Mouse (Mus musculus) embryonic facial prominence, embryonic 12.5 days (tissue): ENCODE measurements around the gene Msi1. TPM values are rescaled to one million over a fixed set of nuclear protein-coding genes. Genes with fewer than 3 reads are reported as not detected.

Experiments used
- ATAC-seq: fragments of 200-750 bp; cut with Nextera tagmentation; 2 replicates; pipeline ENCODE4 v1.8.0; 2017; ENCODE audit not compliant: insufficient number of reproducible peaks, insufficient read depth, low FRiP score, low TSS enrichment
- H3K27ac ChIP-seq: fragments of 300-500 bp; sonication (generic); 2 replicates; pipeline ENCODE4 v1.5.1; 2016; ENCODE audit warnings: mild to moderate bottlenecking
- H3K27me3 ChIP-seq: fragments of 300-500 bp; sonication (generic); 2 replicates; pipeline ENCODE4 v1.6.1; 2016; ENCODE audit warnings: mild to moderate bottlenecking, moderate library complexity
- H3K36me3 ChIP-seq: fragments of 300-500 bp; sonication (generic); 2 replicates; pipeline ENCODE4 v1.6.1; 2016; ENCODE audit warnings: mild to moderate bottlenecking
- H3K4me1 ChIP-seq: fragments of 300-500 bp; sonication (generic); 2 replicates; pipeline ENCODE4 v1.6.1; 2016
- H3K4me2 ChIP-seq: fragments of 300-500 bp; sonication (generic); replicated peaks from 2 replicates; pipeline ENCODE4 v1.6.1; 2016; ENCODE audit warnings: mild to moderate bottlenecking, moderate library complexity
- H3K4me3 ChIP-seq: fragments of 300-500 bp; sonication (generic); 2 replicates; pipeline ENCODE4 v1.5.1; 2016; ENCODE audit warnings: mild to moderate bottlenecking
- H3K9ac ChIP-seq: fragments of 300-500 bp; sonication (generic); 2 replicates; pipeline ENCODE4 v1.6.1; 2016; ENCODE audit warnings: mild to moderate bottlenecking, moderate library complexity
- H3K9me3 ChIP-seq: fragments of 300-500 bp; sonication (generic); 2 replicates; pipeline ENCODE4 v1.6.1; 2016; ENCODE audit warnings: mild to moderate bottlenecking, moderate library complexity
- WGBS: fragments of 180-500 bp; shearing (Covaris S2); methylation state at CpG from one replicate; pipeline ENCODE4 v1.1.7; 2016; 5-methylcytosine and 5-hydroxymethylcytosine counted together
- polyA plus RNA-seq: library from polyadenylated mRNA; unstranded; fragments of >200 nt; fragmentation: Nextera tagmentation; extraction: Ambion mirVana; gene quantifications from 2 replicates; pipeline ENCODE4 v1.2.1, GENCODE M21; 2016

Msi1 gene
- polyA plus RNA-seq, 1 experiment from 2014 or later: 40.2 TPM

DNA sequence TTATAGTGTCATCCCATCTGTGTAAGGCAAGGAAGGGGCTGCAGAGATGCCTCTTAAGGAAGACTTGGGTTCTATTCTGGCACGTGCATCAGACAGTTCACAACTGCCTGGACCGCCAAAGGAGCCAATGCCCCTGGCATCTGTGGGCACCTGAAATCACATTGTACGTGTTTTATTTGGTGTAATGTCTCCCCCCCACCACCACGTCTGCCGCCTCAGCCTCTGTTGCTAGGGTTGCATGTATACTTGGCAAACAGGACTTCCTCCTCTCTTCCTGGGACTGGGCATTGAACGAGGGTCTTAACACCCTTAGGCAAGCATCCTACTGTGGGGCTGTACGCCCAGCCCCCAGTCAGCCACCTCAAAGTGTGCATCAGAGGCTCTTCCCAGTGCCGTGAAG, 24.2 kb upstream of the Msi1 start:
- Histone ChIP-seq H3K27ac (no peak overlapping the region; the same call in 1 of the 2 replicates), H3K4me3 (no peak overlapping the region), H3K4me2 (no peak overlapping the region), H3K36me3 (no peaks in the 10 kb centered on the region), H3K9ac (no peak overlapping the region), H3K27me3 (no peaks in the 10 kb centered on the region), H3K4me1 (peaks cover 15% of the 10 kb centered on the region), H3K9me3 (no peaks in the 10 kb centered on the region)
- 58% methylated on average over 8 of the region's 8 CpGs for WGBS
- no peak for ATAC-seq

DNA sequence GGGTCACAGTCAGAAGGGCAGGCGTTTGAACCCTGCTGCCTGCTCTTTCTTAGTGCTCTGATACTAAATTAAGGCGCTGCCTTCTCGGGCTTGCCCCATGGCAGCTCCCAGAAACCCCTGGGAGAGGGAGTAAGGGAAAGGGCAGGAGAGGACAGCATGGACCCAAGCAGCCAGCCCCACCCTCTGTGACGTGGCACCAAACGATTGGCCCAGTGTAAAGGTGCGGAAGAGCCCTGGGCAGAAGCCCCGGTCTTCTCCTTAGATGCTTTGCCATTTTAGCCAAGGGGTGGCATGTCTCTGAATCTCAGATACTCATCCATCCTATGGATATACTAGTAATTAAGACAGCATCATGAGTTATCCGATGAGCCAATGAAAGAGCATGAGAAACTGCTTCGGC, 21.3 kb upstream of the Msi1 start:
- no peak overlapping the region for H3K27ac ChIP-seq
- H3K9ac ChIP-seq: no peak overlapping the region
- H3K36me3 ChIP-seq: no peaks in the 10 kb centered on the region
- no peaks in the 10 kb centered on the region for H3K27me3 ChIP-seq
- 28% methylated on average over 9 of the region's 9 CpGs for WGBS
- H3K9me3 ChIP-seq: no peaks in the 10 kb centered on the region
- no peak overlapping the region for H3K4me3 ChIP-seq
- no peak for ATAC-seq
- H3K4me2 ChIP-seq: peak overlapping the region; percentile 12; the same call in 1 of the 2 replicates
- peaks cover 15% of the 10 kb centered on the region for H3K4me1 ChIP-seq

DNA sequence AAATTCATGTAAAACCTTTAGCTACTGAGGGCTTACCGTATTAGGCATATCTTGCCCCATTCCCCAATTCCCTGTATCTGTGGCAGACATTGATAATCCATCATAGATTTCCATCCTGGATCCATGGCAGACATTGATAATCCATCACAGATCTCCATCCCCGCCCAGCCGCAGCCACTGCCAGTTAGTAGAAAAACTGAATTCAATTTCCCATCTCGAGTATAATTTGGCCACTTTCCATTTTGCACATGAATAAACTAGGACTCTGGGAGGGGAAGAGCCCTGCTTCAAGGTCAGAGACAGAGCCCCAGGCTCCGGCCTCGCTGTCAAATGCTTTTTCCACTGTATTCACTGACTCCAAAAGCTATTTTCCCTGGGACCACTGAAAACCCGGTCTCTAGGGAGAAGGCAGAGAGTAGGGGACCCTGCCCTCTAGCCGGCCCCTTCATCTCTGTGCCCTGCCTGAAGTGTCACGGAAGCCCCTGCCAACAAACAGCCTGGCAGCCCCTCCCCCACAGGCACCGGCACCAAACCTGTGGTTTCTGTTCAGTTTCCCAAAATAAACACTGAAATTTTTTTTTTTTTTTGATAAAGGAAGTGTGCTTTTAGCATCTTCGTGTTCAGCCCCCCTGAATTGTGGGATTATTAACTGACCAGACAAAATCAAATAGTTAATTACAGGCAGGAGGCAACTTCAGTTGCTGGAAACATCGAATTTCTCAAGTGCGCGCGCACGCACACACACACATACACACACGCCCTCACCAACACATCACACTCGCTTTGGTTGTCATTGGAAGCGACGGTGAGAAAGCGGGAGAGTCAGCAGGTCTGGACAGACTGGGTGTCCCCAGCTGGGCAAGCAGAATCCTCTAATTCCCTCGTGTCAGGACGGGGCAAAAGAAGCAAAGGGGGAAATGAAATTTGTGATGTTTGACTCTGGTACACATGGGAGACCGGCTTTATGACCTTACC, 14.0 kb upstream of the Msi1 start:
- H3K27ac ChIP-seq: no peak overlapping the region
- WGBS: 50% methylated on average over 24 of the region's 24 CpGs
- no peak for ATAC-seq
- H3K4me1 ChIP-seq: peaks cover 7% of the 10 kb centered on the region
- H3K36me3 ChIP-seq: no peaks in the 10 kb centered on the region
- H3K4me2 ChIP-seq: peak overlapping the region; percentile 39
- H3K9me3 ChIP-seq: no peaks in the 10 kb centered on the region
- H3K27me3 ChIP-seq: no peaks in the 10 kb centered on the region
- H3K4me3 ChIP-seq: peak overlapping the region; percentile 19
- no peak overlapping the region for H3K9ac ChIP-seq

DNA sequence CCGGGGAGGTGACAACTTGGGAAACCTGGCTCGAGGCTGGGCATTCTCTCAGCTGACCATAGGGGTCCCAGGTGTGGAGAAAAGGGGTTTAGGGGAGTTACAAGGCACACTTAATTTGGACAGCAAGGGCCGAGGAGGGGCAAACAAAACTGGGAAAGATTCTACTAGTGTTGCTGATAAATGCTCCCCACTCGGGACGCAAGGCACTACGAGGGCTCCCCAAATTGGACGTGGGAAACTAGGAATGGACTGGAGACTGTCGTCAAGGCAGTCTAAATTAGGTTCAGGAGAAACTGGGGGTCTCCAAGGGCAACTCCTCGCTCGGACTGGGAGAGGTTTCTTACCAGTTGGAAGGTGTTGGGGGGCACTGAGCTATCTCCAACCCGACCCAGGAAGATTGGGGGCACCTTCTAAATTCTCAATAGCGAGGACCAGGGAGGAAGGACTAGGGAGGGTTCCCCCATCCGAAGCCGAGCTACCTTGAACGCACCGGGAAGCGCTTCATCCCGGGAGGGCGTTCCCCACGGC, 504 bp upstream of the Msi1 start:
- H3K27me3 ChIP-seq: 0 out of 2 replicates have a peak, but pooled peaks cover 3% of the 10 kb centered on the region
- under 1% methylated on average over 20 of the region's 20 CpGs for WGBS
- no peaks in the 10 kb centered on the region for H3K9me3 ChIP-seq
- peak overlapping the region; percentile 80 for H3K4me2 ChIP-seq
- peak overlapping the region; percentile 94 for H3K27ac ChIP-seq
- H3K36me3 ChIP-seq: peaks cover 14% of the 10 kb centered on the region; the same call in 1 of the 2 replicates
- H3K4me3 ChIP-seq: peak overlapping the region; percentile 98
- H3K9ac ChIP-seq: peak overlapping the region; percentile 99
- peaks cover 28% of the 10 kb centered on the region for H3K4me1 ChIP-seq
- no peak for ATAC-seq

DNA sequence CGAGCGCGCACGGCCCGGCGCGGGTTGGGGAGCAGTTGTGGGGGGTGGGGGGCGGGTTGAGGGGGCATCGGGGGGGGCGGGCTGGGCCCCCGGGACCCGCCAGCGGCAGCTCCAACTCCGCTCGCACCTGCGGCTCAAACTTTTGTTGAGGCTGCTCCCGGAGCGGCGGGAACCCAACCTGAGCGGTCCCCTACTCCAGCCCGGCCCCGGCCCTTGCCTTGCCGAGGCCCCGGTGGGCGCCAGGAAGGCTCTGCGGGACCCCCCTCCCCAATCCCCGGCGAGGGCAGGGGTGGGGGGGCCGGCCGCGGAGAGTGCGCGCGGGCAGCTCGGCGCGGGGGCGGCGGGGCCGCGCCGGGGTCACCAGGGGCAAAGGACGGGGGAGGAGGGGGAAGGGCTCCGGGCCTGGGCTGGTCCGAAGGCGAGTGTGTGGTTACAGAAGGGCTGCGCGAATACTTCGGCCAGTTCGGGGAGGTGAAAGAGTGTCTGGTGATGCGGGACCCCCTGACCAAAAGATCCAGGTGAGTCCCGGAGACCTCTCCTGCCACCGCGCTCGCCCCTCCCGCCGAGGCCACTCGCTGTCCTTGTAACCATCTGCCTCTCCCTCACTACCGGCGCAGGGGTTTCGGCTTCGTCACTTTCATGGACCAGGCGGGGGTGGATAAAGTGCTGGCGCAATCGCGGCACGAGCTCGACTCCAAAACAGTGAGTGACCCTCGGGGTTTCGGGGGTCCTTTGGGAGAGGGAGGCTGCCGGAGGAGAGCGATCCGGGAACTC, 975 bp downstream of the Msi1 start:
- Histone ChIP-seq H3K9me3 (no peaks in the 10 kb centered on the region), H3K36me3 (peaks cover 14% of the 10 kb centered on the region; the same call in 1 of the 2 replicates), H3K4me2 (peak overlapping the region; percentile 80), H3K4me3 (peak overlapping the region; percentile 98), H3K4me1 (peaks cover 42% of the 10 kb centered on the region), H3K9ac (peak overlapping the region; percentile 99), H3K27me3 (0 out of 2 replicates have a peak, but pooled peaks cover 3% of the 10 kb centered on the region), H3K27ac (peak overlapping the region; percentile 94)
- WGBS: under 1% methylated on average over 47 of the region's 73 CpGs
- ATAC-seq: no peak

DNA sequence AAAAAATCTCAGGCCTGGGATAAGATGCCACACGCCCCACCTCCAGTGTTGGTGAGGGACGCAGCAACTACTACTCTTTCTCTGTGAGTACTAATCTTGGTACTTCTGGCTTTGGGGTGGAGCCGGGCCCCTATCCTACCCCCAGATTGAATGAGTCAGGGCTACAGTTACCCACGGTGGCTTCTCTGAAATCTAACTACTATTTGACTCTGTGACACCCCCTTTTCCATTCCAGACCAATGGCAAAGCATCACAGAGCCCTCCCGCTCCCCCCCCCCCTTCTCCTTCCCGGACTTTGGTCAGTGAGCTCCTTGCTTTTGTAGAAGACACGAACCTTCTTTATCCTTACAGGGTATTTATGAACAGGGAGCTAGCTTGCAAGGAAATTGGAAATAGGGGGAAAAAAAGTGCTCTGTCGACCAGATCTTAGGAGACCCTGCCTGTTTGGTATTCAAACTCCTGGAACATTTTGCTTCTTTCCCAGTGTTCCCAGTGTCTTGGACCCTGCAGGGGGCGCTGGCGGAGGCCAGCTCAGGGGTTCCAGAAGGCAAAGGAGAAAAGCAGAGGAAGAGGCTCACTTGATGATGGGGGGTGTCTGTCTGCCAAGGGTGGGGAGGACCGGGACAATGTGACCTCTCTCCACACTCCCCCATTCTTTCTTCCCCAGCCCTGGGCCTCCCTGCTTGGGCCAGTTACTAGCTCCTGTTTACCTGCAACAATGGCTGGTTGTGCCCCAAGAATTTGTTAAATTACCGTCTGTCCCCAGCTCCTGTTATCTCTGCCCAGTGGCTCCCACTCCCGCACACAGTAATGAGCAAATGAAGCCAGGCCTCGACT, 1.9 kb downstream of the Msi1 start:
- WGBS: 4% methylated on average over 13 of the region's 14 CpGs
- H3K9me3 ChIP-seq: no peaks in the 10 kb centered on the region
- H3K4me3 ChIP-seq: peak overlapping the region; percentile 98
- H3K4me1 ChIP-seq: peaks cover 51% of the 10 kb centered on the region
- no peak for ATAC-seq
- H3K9ac ChIP-seq: peak overlapping the region; percentile 99
- peaks cover 14% of the 10 kb centered on the region; the same call in 1 of the 2 replicates for H3K36me3 ChIP-seq
- H3K27ac ChIP-seq: peak overlapping the region; percentile 94
- 0 out of 2 replicates have a peak, but pooled peaks cover 3% of the 10 kb centered on the region for H3K27me3 ChIP-seq
- H3K4me2 ChIP-seq: peak overlapping the region; percentile 80

DNA sequence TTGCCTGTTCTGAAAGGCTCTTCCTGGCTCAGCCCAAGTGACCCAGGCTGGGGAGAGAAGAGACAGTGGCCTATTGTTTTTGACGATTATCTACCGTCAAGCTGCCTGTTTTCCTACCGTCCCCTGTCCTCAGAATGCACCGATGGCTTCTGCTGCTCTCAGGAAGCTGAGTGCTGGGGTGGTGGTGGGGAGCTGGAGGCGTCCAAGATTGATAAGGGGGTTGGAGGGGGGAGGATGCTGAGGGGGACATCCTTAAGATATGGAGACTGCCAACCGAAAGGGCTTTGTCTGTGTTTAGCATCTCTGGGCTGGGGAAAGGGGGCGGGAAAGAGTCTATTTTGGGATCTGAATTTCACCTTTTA, 2.5 kb downstream of the Msi1 start:
- peak overlapping the region; percentile 98 for H3K4me3 ChIP-seq
- 0 out of 2 replicates have a peak, but pooled peaks cover 2% of the 10 kb centered on the region for H3K27me3 ChIP-seq
- H3K4me1 ChIP-seq: peaks cover 57% of the 10 kb centered on the region
- 15% methylated on average over 7 of the region's 7 CpGs for WGBS
- H3K36me3 ChIP-seq: peaks cover 14% of the 10 kb centered on the region; the same call in 1 of the 2 replicates
- ATAC-seq: no peak
- peak overlapping the region; percentile 80 for H3K4me2 ChIP-seq
- no peaks in the 10 kb centered on the region for H3K9me3 ChIP-seq
- H3K27ac ChIP-seq: peak overlapping the region; percentile 94
- peak overlapping the region; percentile 99 for H3K9ac ChIP-seq

DNA sequence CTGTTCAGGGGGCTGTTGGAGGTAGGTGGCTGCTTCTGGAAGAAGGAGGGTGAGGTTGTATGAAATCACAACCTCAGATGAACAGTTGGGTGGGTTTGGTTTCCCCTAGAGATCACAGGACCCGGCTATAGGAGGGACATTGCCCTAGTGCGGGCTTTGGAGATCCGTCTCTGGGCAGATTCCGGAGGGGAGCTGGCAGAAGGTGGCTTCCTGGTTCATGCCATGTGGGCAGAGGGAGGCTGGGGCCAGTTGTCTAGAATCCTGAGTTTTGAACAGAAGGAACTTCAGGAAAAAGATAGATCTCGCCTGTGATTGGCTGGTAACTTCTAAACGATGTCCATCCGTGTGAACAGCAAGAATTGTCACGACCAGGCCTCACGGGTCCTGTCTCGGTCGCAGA, 3.0 kb downstream of the Msi1 start:
- H3K4me3 ChIP-seq: peak overlapping the region; percentile 98
- H3K4me2 ChIP-seq: peak overlapping the region; percentile 80
- H3K27ac ChIP-seq: peak overlapping the region; percentile 94
- no peak for ATAC-seq
- WGBS: 68% methylated on average over 11 of the region's 11 CpGs
- H3K4me1 ChIP-seq: peaks cover 62% of the 10 kb centered on the region
- H3K9ac ChIP-seq: peak overlapping the region; percentile 99
- no peaks in the 10 kb centered on the region for H3K9me3 ChIP-seq
- peaks cover 14% of the 10 kb centered on the region; the same call in 1 of the 2 replicates for H3K36me3 ChIP-seq
- no peaks in the 10 kb centered on the region for H3K27me3 ChIP-seq

DNA sequence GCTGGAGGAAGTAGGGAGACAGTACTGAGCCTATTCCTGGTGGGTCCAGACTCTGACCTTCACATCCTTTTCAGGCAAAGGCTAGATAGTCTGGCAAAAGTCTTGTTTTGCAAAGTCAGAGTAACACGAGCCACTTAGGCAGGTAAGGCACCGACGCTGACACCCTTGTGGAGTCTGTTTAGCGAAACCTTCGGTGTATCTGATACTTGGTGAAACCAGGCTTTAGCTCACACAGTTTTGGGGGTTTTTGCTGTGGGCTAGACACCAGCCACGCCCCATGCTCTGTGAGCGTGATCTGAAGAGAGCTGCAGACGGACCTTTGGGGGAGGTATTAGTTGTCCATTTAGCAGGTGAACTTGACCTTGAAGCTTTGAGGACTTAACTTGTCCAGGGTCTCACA, 3.8 kb downstream of the Msi1 start:
- Histone ChIP-seq H3K36me3 (peaks cover 20% of the 10 kb centered on the region), H3K4me2 (0 out of 2 replicates have a peak overlapping the region, but pooled peaks have one; percentile 80), H3K4me3 (no peak overlapping the region), H3K4me1 (peaks cover 70% of the 10 kb centered on the region), H3K9ac (peak overlapping the region; percentile 24; the same call in 1 of the 2 replicates), H3K27ac (peak overlapping the region; percentile 99), H3K9me3 (no peaks in the 10 kb centered on the region), H3K27me3 (no peaks in the 10 kb centered on the region)
- 72% methylated on average over 8 of the region's 8 CpGs for WGBS
- ATAC-seq: no peak

DNA sequence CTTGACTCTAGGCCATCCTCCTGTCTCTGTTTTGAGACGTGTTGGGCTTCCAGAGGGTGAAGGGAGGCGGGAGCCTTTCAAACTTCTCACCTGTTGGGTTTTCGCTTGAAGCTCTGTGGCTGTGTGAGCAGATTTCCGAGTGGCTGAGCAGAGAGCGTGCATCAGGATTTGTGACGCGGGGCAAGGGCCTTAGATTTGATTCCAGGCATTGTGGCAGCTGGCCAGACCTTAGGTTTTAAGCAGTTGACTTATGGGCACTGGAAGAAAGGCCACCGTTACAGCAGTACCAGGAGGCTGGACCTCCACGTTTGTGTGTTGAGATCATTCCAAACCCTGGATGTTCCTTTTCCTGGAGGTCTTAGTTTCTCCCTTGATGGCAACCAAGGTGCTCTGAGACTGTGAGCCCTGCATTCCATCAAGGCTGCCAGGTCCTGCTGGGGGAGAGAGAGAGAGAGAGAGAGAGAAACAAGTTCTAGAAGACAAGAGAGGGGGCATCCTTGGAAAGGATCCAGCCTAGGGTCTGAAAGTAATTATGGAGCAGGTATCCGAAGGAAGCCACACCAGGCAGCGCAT, 5.0 kb downstream of the Msi1 start:
- H3K9ac ChIP-seq: peak overlapping the region; percentile 39; the same call in 1 of the 2 replicates

More for the DNA sequence above, 5.0 kb downstream of the Msi1 start:
- no peaks in the 10 kb centered on the region for H3K9me3 ChIP-seq
- H3K27me3 ChIP-seq: no peaks in the 10 kb centered on the region
- WGBS: 31% methylated on average over 11 of the region's 11 CpGs
- H3K4me2 ChIP-seq: peak overlapping the region; percentile 80
- peaks cover 80% of the 10 kb centered on the region for H3K4me1 ChIP-seq
- H3K4me3 ChIP-seq: peak overlapping the region; percentile 12; the same call in 1 of the 2 replicates
- peak overlapping the region; percentile 99 for H3K27ac ChIP-seq
- no peak for ATAC-seq
- H3K36me3 ChIP-seq: peaks cover 30% of the 10 kb centered on the region
